Mouse (Mus musculus): ENCODE measurements around the gene Bnc2. TPM values are rescaled to one million over a fixed set of nuclear protein-coding genes. Genes with fewer than 3 reads are reported as not detected.

Gene Bnc2
- polyA plus RNA-seq (2012; rRNA removed) = 9.8 and 15.2 TPM in 2 replicates

DNA sequence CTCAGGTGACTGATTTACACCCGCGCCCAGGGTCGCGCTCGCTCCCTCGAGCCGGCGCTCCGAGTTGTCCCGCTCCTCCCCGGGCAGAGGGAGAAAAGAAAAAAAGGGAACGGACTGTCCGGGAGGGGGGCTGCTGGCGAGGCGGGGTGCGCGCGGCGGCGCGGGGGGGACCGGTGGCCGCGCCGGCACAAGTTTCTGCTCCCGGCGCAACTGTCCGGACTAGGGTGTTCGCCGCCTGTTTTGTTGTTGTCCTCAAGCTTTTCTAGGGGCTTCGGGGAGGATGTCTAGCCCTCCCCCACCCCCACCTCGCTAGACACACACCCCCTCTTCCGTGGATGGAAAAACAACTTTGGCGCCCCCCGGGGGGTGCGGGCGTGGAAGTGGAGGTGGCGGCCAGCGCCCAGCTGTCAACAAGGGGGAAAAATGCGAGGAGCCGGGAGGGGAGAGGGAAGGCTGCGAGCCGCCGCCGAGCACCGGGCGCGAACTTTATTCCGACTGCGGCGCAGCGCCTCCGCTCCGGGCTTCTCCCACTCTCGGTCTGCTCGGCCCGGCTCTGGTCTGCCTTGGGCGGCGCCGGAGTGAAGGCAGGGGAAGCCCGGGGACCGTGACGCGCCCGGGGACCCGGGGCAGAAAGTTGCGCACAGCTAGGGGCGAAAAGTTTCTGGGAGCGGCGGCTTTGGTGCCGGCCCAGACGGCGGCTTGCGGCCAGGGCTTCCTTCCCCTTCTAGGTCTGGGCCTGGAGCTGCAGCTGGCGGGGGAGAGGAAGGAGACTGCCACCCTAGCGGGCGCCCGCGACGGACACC is at the start of gene Bnc2:
TSS of gene Bnc2 (minus strand) at position 105 of the 803 bp plus-strand sequence.
- no peak for TF ChIP-seq POLR2A (IDR thresholded peaks at IDR 0.05; ENCODE audit: borderline replicate concordance, extremely low read depth, insufficient read depth, insufficient read length, poor library complexity, severe bottlenecking)
- TF ChIP-seq CTCF (IDR thresholded peaks at IDR 0.05; ENCODE audit: borderline replicate concordance, extremely low read depth, insufficient read depth, insufficient read length) = no peak
- peak; percentile 52 for DNase-seq (ENCODE audit: low read depth)

DNA sequence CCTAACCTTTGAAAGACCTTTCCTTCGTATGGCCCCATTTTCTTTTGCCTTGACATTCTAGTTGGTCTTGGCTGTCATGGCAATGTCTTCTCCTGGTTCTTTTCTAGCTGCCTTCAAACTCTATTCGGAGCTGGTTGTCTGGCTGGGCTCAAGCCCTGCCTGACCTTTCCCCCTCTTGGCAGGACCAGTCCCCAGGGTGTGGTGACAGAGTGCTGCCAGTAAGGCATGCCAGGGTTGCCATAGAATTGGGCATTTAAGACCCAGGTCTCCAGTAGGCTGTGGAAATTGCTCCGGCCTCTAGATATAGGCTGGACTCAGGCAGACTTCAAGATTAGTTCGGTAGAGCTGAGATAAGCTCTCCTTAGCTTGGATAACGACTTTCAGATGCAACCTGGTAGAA is 32.9 kb upstream of the Bnc2 start:
- DNase-seq (ENCODE audit: low read depth) = no peak
- no peak for TF ChIP-seq POLR2A (IDR thresholded peaks at IDR 0.05; ENCODE audit: borderline replicate concordance, extremely low read depth, insufficient read depth, insufficient read length, poor library complexity, severe bottlenecking)
- TF ChIP-seq CTCF (IDR thresholded peaks at IDR 0.05; ENCODE audit: borderline replicate concordance, extremely low read depth, insufficient read depth, insufficient read length) = no peak

GRCm38 (mm10) chr4:84685521-84686366 is 10.7 kb upstream of the Bnc2 start:
- TF ChIP-seq CTCF (IDR thresholded peaks at IDR 0.05; ENCODE audit: borderline replicate concordance, extremely low read depth, insufficient read depth, insufficient read length) = no peak
- TF ChIP-seq POLR2A (IDR thresholded peaks at IDR 0.05; ENCODE audit: borderline replicate concordance, extremely low read depth, insufficient read depth, insufficient read length, poor library complexity, severe bottlenecking) = no peak
- no peak for DNase-seq (ENCODE audit: low read depth)

- DNase-seq (ENCODE audit: low read depth) = peak; percentile 26
Observed at GRCm38 (mm10) chr4:84685009-84685408, 9.9 kb upstream of the Bnc2 start.

GRCm38 (mm10) chr4:84675974-84676315 is 870 bp upstream of the Bnc2 start:
- DNase-seq (ENCODE audit: low read depth) = no peak

More at GRCm38 (mm10) chr4:84685009-84685408, 9.9 kb upstream of the Bnc2 start:
- no peak for TF ChIP-seq CTCF (IDR thresholded peaks at IDR 0.05; ENCODE audit: borderline replicate concordance, extremely low read depth, insufficient read depth, insufficient read length)
- no peak for TF ChIP-seq POLR2A (IDR thresholded peaks at IDR 0.05; ENCODE audit: borderline replicate concordance, extremely low read depth, insufficient read depth, insufficient read length, poor library complexity, severe bottlenecking)

DNA sequence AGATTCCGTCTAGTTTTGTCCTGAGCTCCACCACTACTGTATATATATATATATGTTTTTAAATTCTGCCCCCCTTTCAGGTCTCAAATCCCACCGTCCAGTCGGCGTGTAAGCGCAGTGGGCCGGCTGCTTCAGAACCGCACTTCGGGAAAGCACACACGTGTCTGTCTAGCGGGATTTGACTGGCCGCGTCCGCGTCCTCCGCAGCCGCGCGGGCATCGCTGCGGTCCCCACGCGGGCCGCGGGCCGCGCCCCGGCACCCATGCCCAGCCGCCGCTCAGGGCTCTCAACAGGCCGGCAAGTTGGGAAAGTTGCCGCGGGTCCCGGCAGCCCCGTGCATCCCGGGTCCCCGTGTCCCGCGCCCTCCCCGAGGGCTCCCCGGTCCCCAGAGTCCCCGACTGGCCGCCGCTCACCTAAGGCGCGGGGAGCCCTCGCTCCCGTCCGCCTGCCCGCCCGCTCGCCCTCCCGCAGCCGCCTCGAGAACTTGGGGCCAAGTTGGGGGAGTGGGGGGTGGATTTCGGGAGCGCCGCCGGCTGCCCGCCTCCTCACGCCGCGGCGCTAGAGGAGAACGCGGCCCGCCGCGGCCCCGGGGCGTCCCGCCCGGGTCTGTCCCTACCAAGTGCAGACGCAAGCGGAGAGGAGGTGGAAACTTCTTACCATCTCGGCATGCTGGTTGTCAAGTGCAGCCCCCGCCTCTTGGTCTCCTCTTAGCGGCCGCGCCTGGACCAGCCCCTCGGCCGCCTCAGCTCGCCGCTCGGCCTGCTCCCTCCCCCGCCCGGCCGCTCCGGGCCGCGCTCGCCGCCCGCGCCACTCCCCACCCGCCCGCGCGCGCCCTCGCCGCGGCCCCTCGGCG is 531 bp downstream of the Bnc2 start:
- peak; percentile 10; the same call in 1 of the 2 replicates for TF ChIP-seq CTCF (IDR thresholded peaks at IDR 0.05; ENCODE audit: borderline replicate concordance, extremely low read depth, insufficient read depth, insufficient read length)
- no peak for TF ChIP-seq POLR2A (IDR thresholded peaks at IDR 0.05; ENCODE audit: borderline replicate concordance, extremely low read depth, insufficient read depth, insufficient read length, poor library complexity, severe bottlenecking)
- peak; percentile 67 for DNase-seq (ENCODE audit: low read depth)

More at GRCm38 (mm10) chr4:84675974-84676315, 870 bp upstream of the Bnc2 start:
- TF ChIP-seq POLR2A (IDR thresholded peaks at IDR 0.05; ENCODE audit: borderline replicate concordance, extremely low read depth, insufficient read depth, insufficient read length, poor library complexity, severe bottlenecking) (no peak), CTCF (IDR thresholded peaks at IDR 0.05; ENCODE audit: borderline replicate concordance, extremely low read depth, insufficient read depth, insufficient read length) (no peak)

- TF ChIP-seq CTCF (IDR thresholded peaks at IDR 0.05; ENCODE audit: borderline replicate concordance, extremely low read depth, insufficient read depth, insufficient read length) (no peak), POLR2A (IDR thresholded peaks at IDR 0.05; ENCODE audit: borderline replicate concordance, extremely low read depth, insufficient read depth, insufficient read length, poor library complexity, severe bottlenecking) (no peak)
- DNase-seq (ENCODE audit: low read depth) = peak; percentile 40
Observed at GRCm38 (mm10) chr4:84673681-84674307, 1.3 kb downstream of the Bnc2 start.

DNA sequence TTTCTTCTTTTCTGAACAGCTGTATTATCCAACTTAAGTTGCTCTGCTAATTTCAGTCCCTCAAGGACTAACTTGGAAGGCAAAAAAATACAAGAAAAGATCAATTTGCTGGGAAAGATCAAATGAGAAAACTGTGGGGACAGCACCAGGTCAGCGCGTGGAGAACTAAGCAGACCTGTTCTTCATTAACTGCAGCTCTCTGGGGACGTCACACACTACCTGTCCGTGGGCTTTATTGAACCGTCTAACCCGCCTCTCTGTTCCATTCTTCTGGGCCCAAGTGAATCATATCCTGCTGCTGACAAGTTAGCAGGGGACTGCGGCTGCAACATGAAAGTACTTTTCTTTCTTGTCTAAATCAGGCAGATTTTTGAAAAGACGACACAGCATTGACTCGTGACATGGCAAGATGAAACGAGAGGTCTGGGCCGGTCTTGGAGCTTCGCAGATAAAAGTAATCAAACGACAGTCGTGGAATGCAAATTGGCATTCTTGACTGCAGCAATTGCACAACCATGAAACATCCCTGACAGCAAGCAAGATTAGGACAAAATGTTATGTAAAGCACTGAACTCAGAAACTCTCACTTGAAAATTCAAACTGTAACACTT is 2.8 kb downstream of the Bnc2 start:
- DNase-seq (ENCODE audit: low read depth) = peak; percentile 67
- TF ChIP-seq CTCF (IDR thresholded peaks at IDR 0.05; ENCODE audit: borderline replicate concordance, extremely low read depth, insufficient read depth, insufficient read length) (no peak), POLR2A (IDR thresholded peaks at IDR 0.05; ENCODE audit: borderline replicate concordance, extremely low read depth, insufficient read depth, insufficient read length, poor library complexity, severe bottlenecking) (no peak)

DNA sequence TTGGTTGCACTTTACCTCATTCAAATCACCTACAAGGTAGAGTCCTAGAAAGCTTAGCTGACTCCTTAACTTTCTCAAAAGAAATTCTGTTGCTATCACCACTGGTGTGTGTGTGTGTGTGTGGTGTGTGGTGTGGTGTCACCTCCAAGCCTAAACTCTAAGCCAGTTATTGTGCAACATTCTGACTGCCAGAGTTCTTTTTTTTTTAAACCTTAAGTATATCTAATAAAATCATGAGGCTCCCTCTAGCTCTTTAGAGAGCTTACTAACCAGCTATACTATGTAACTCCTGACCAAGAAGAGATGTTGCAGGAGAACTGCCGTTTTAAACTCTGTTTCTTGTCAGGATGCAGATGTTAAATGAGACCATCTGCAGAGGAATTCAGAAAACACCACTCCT is 4.1 kb downstream of the Bnc2 start:
- TF ChIP-seq POLR2A (IDR thresholded peaks at IDR 0.05; ENCODE audit: borderline replicate concordance, extremely low read depth, insufficient read depth, insufficient read length, poor library complexity, severe bottlenecking) (no peak), CTCF (IDR thresholded peaks at IDR 0.05; ENCODE audit: borderline replicate concordance, extremely low read depth, insufficient read depth, insufficient read length) (no peak)

DNA sequence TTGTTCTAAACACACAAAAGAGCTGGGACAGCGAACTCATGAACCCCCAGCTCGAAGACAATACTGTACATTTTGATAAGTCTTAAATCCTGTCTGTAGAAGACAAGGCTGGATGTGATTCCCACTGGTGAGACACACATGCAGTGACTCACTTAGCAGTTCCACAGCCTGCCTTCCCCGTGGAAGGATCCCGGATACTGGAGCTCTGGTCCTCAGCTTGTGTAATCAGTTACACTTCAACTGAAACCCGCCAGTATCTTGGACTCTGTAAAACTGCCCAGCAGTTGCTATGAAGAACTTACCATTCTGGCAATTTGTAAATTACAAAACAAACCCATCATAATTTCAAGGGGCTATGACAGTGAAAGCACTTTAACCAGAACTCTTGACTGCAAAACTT is 5.4 kb downstream of the Bnc2 start:
- no peak for TF ChIP-seq POLR2A (IDR thresholded peaks at IDR 0.05; ENCODE audit: borderline replicate concordance, extremely low read depth, insufficient read depth, insufficient read length, poor library complexity, severe bottlenecking)
- no peak for TF ChIP-seq CTCF (IDR thresholded peaks at IDR 0.05; ENCODE audit: borderline replicate concordance, extremely low read depth, insufficient read depth, insufficient read length)
- peak; percentile 26 for DNase-seq (ENCODE audit: low read depth)

More for the DNA sequence above, 4.1 kb downstream of the Bnc2 start:
- DNase-seq (ENCODE audit: low read depth) = no peak

Data from brain, embryonic 14.5 days (tissue).